Mouse (Mus musculus) myocyte (in vitro differentiated cells): ENCODE results near the gene Itpr2. TPM values are rescaled to one million over a fixed set of nuclear protein-coding genes. Genes with fewer than 3 reads are reported as not detected.
A peak's percentile ranks its signal among the peaks of the same experiment; 100 is the strongest.

ENCODE experiments used
- H3K27me3 ChIP-seq: one replicate; pipeline ENCODE4 v1.6.1; 2011; ENCODE audit not compliant: control insufficient read depth, insufficient read depth, insufficient read length
- H3K36me3 ChIP-seq: one replicate; pipeline ENCODE4 v1.6.1; 2011; ENCODE audit not compliant: control insufficient read depth, insufficient read depth
- H3K4me2 ChIP-seq: one replicate; pipeline ENCODE4 v1.6.1; 2011; ENCODE audit warnings: low read depth, control low read depth
- H3K4me3 ChIP-seq: one replicate; pipeline ENCODE4 v1.5.1; 2011; ENCODE audit warnings: mild to moderate bottlenecking, control low read depth, moderate library complexity
- H3K79me2 ChIP-seq: one replicate; pipeline ENCODE4 v1.6.1; 2011; ENCODE audit not compliant: control insufficient read depth, insufficient read depth
- H3ac ChIP-seq: one replicate; pipeline ENCODE4 v1.6.1; 2011; ENCODE audit not compliant: control insufficient read depth, insufficient read length
- CEBPB ChIP-seq: IDR thresholded peaks from 2 replicates; pipeline ENCODE4 v1.6.1; 2011; ENCODE audit warnings: mild to moderate bottlenecking, moderate library complexity; ENCODE audit not compliant: poor library complexity, insufficient read depth, severe bottlenecking
- E2F4 ChIP-seq: IDR thresholded peaks from one replicate; pipeline ENCODE4 v1.6.1; 2011; ENCODE audit warnings: mild to moderate bottlenecking, control low read depth, moderate library complexity; ENCODE audit not compliant: insufficient read depth
- MAX ChIP-seq: IDR thresholded peaks from one replicate; pipeline ENCODE4 v1.6.1; 2011; ENCODE audit warnings: low read depth, mild to moderate bottlenecking, control low read depth
- MYOD1 ChIP-seq, 3 experiments: IDR thresholded peaks; one replicate each; pipeline ENCODE4 v1.6.1; 2011; ENCODE audit warnings: control low read depth in 2 of 3, low read depth in 2 of 3, mild to moderate bottlenecking in 2 of 3, moderate library complexity in 1 of 3; ENCODE audit not compliant: insufficient read length in 2 of 3, control insufficient read depth in 1 of 3
- MYOG ChIP-seq, 3 experiments: IDR thresholded peaks; one replicate each; pipeline ENCODE4 v1.6.1; 2011; ENCODE audit warnings: control low read depth in 2 of 3, low read depth in 2 of 3, mild to moderate bottlenecking in 2 of 3; ENCODE audit not compliant: insufficient read length in 2 of 3, control insufficient read depth in 1 of 3, insufficient read depth in 1 of 3
- POLR2A ChIP-seq: IDR thresholded peaks from one replicate; pipeline ENCODE4 v1.6.1; 2011; ENCODE audit warnings: low read depth, mild to moderate bottlenecking, control low read depth, moderate library complexity; ENCODE audit not compliant: insufficient read length
- POLR2AphosphoS2 ChIP-seq: IDR thresholded peaks from one replicate; pipeline ENCODE4 v1.6.1; 2011; ENCODE audit warnings: low read depth, control low read depth; ENCODE audit not compliant: insufficient read length
- REST ChIP-seq: IDR thresholded peaks from one replicate; pipeline ENCODE4 v1.6.1; 2011; ENCODE audit warnings: mild to moderate bottlenecking, control low read depth, moderate library complexity; ENCODE audit not compliant: insufficient read depth, insufficient read length
- SRF ChIP-seq: IDR thresholded peaks from one replicate; pipeline ENCODE4 v1.6.1; 2011; ENCODE audit warnings: low read depth; ENCODE audit not compliant: control insufficient read depth, insufficient read length
- TCF12 ChIP-seq: IDR thresholded peaks from one replicate; pipeline ENCODE4 v1.6.1; 2011; ENCODE audit warnings: mild to moderate bottlenecking, control low read depth; ENCODE audit not compliant: poor library complexity, insufficient read depth, severe bottlenecking
- TCF3 ChIP-seq: IDR thresholded peaks from one replicate; pipeline ENCODE4 v1.6.1; 2011; ENCODE audit warnings: low read depth, control low read depth; ENCODE audit not compliant: insufficient read length
- USF1 ChIP-seq: IDR thresholded peaks from one replicate; pipeline ENCODE4 v1.6.1; 2011; ENCODE audit warnings: low read depth, mild to moderate bottlenecking, control low read depth, moderate library complexity
- polyA plus RNA-seq: library from polyadenylated mRNA; unstranded; fragments of >200 nt; fragmentation: generic; extraction: Trizol; gene quantifications from one replicate; pipeline ENCODE4 v1.2.1, GENCODE M21; 2012; ENCODE audit warnings: missing spikeins

Gene Itpr2
- polyA plus RNA-seq, 1 experiment = 4.7 TPM

DNA sequence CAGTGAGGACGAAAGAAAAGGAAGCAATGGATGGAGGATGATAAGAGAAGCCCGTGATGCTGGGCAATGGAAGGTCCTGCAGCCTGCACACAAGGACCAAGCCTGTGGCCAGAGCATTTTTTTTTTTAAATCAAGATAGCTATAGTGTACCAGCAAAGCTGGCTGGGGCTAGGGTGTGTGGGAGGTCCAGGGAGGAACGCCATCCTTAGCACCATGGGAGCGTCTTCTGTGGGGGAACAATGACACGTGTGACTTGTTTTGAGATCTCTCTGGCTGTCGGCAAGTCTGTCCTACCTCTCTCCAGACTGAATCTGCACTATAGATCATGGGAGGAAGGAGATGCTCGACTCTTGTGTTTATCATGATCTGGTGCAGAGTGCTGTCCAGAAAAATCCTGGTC, 365.8 kb downstream of the Itpr2 start:
- Histone ChIP-seq H3K36me3 (no peaks in the 10 kb centered on the region), H3K4me3 (no peak overlapping the region), H3ac (no peak overlapping the region), H3K4me2 (no peak overlapping the region), H3K79me2 (no peaks in the 10 kb centered on the region), H3K27me3 (no peaks in the 10 kb centered on the region)
- TF ChIP-seq E2F4 (no peak), MAX (no peak), CEBPB (no peak), POLR2AphosphoS2 (no peak), MYOD1 (IDR thresholded peaks at IDR 0.05; ENCODE audit: control insufficient read depth in 1 of 3, insufficient read length in 2 of 3, low read depth in 2 of 3) (no peak), REST (no peak), POLR2A (no peak), TCF12 (no peak), MYOG (IDR thresholded peaks at IDR 0.05; ENCODE audit: control insufficient read depth in 1 of 3, insufficient read depth in 1 of 3, insufficient read length in 2 of 3, low read depth in 2 of 3) (no peak), USF1 (no peak), SRF (no peak), TCF3 (no peak)

DNA sequence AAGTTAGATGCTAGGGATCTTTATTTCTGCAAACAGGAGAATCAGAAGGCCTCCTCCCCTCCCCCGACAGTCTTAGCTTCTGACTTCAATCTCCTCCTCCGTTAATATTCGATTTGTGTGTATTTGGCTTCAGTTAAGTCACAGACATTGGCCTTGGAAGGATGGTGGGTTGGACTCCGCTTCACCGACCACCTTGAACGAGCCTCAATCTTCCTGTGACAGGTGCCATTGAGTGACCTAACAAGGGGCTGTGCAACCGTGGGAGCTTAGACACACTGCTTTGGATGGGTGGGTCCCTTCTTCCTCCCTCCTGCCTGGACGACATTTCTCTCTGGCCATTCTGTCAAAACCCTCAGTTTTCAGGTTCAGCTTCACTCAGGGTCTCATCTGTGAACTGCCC, 366.7 kb downstream of the Itpr2 start:
- Histone ChIP-seq H3K27me3 (no peaks in the 10 kb centered on the region), H3K4me2 (no peak overlapping the region), H3K4me3 (no peak overlapping the region), H3ac (no peak overlapping the region), H3K79me2 (no peaks in the 10 kb centered on the region), H3K36me3 (no peaks in the 10 kb centered on the region)
- TF ChIP-seq POLR2AphosphoS2 = no peak
- no peak for TF ChIP-seq E2F4
- TF ChIP-seq MYOG (IDR thresholded peaks at IDR 0.05; ENCODE audit: control insufficient read depth in 1 of 3, insufficient read depth in 1 of 3, insufficient read length in 2 of 3, low read depth in 2 of 3) = no peak
- TF ChIP-seq POLR2A = no peak
- TF ChIP-seq CEBPB = no peak
- TF ChIP-seq USF1 = no peak
- no peak for TF ChIP-seq TCF3
- TF ChIP-seq MYOD1 (IDR thresholded peaks at IDR 0.05; ENCODE audit: control insufficient read depth in 1 of 3, insufficient read length in 2 of 3, low read depth in 2 of 3) = no peak
- TF ChIP-seq REST = no peak
- TF ChIP-seq MAX = no peak
- TF ChIP-seq TCF12 = no peak
- TF ChIP-seq SRF = no peak

DNA sequence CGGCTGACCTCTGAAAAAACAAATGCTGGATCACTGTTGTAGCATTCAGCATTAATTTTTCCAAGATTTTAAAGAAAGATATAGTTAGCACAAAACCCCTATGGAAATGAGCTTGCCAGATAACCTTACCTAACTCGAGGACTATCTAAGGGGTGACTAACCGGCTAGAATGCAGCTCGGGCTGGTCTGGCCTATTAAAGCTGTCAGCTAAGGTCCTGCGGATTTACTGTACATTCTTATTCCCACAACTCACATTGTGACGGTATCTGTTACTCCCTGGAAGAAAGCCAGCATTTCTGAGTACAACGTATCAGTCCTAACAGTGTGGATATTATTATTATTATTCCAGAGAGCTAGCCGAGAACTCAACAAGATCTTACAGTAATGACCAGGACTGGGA, 368.1 kb downstream of the Itpr2 start:
- H3K36me3 ChIP-seq = no peaks in the 10 kb centered on the region
- H3ac ChIP-seq = no peak overlapping the region
- H3K4me3 ChIP-seq = no peak overlapping the region
- H3K4me2 ChIP-seq = peak overlapping the region; percentile 69
- no peaks in the 10 kb centered on the region for H3K79me2 ChIP-seq
- TF ChIP-seq MYOG (IDR thresholded peaks at IDR 0.05; ENCODE audit: control insufficient read depth in 1 of 3, insufficient read depth in 1 of 3, insufficient read length in 2 of 3, low read depth in 2 of 3) = no peak
- no peak for TF ChIP-seq MAX
- no peak for TF ChIP-seq TCF3
- TF ChIP-seq MYOD1 (IDR thresholded peaks at IDR 0.05; ENCODE audit: control insufficient read depth in 1 of 3, insufficient read length in 2 of 3, low read depth in 2 of 3) = no peak
- no peak for TF ChIP-seq E2F4
- no peak for TF ChIP-seq CEBPB
- no peak for TF ChIP-seq USF1
- TF ChIP-seq REST = no peak
- TF ChIP-seq TCF12 = no peak
- no peak for TF ChIP-seq POLR2A
- no peak for TF ChIP-seq SRF
- no peak for TF ChIP-seq POLR2AphosphoS2
- H3K27me3 ChIP-seq = no peaks in the 10 kb centered on the region

DNA sequence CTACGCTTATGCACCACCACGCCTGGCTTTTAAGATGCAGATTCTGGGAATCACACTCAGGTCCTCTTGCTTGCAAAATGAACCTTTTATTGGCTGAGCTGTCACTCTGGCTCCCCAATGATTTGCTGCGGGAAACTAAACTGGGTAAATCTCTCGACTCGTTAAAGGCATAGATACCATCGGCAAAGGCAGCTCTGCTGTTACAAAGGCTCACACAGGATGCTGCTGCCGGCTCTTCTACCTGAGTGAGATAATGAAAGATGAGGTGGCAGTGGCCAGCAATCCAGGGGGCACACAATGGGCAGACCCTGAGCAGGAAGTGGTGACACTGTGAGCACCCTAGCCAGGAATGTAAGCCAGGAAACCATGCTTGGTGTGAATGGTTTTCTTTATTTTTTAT, 373.0 kb downstream of the Itpr2 start:
- no peaks in the 10 kb centered on the region for H3K27me3 ChIP-seq
- H3K36me3 ChIP-seq = no peaks in the 10 kb centered on the region
- no peaks in the 10 kb centered on the region for H3K79me2 ChIP-seq
- TF ChIP-seq TCF12 (no peak), TCF3 (no peak), E2F4 (no peak), REST (no peak), POLR2A (no peak), POLR2AphosphoS2 (no peak), USF1 (no peak), MYOG (IDR thresholded peaks at IDR 0.05; ENCODE audit: control insufficient read depth in 1 of 3, insufficient read depth in 1 of 3, insufficient read length in 2 of 3, low read depth in 2 of 3) (no peak), MAX (no peak), CEBPB (no peak), MYOD1 (IDR thresholded peaks at IDR 0.05; ENCODE audit: control insufficient read depth in 1 of 3, insufficient read length in 2 of 3, low read depth in 2 of 3) (no peak), SRF (no peak)
- H3K4me2 ChIP-seq = no peak overlapping the region
- no peak overlapping the region for H3ac ChIP-seq
- H3K4me3 ChIP-seq = no peak overlapping the region
